Mouse (Mus musculus) brain, embryonic 18.5 days (tissue): ENCODE measurements around the gene Gm28551.
"Not testable (repeated sequence)": the region's sequence is repeated elsewhere in the genome, so short reads cannot be mapped to it uniquely, and the experiment has no call there.

Experiments used
- DNase-seq: peaks from one replicate; pipeline ENCODE4 v3.0.0-alpha.2; 2012; ENCODE audit warnings: low read depth, low spot score

The Gm28551 gene

GRCm38 (mm10) chr1:53352327-53353261 is at the start of gene Gm28551, which contains the start of the genes Asdurf and Asnsd1:
TSS of gene Gm28551 (minus strand) at chr1:53352667.
TSS of gene Asdurf (minus strand) at chr1:53352619.
TSS of gene Asnsd1 (minus strand) at chr1:53352752.
- peak; percentile 94 for DNase-seq

DNA sequence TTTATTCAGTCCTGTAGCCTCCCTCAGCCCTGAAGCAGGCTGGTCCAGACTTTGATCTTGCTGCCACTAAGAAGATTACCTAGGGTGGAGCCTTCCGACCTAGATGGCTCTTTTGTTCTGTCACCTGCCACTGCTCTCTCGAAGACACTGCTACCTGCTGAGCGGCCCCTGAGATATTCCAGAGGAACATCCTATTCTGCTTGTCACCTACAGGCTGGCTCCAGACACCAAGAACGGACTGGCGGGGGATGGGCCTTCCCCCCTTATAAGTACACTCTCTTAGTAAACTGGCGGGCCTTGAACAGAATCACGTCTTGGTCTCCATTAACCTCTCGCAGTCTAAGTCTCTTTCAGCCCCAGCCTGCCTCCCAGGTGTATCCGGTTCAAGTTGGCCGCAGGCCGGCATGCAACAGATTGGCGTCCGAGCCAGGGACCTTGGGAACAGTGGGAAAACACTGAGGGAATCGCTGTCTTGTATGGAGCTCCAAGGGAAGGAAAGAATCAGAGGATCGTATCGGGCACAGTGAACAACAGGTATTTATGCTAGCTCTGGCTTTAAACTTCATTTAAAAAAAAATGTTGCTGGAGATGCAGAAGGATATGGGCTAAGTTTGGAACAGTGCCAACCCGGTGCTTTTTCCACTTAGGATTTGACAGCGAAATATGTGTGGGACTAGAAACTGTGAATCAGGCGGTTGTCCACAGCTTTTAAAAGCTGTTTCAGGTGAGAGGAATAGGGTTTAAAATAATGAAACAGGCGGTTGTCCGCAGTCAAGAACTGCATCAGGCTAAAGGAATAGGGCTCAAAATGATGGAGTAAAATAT is 41.7 kb upstream of the Gm28551 start:
- not testable (repeated sequence) for DNase-seq

DNA sequence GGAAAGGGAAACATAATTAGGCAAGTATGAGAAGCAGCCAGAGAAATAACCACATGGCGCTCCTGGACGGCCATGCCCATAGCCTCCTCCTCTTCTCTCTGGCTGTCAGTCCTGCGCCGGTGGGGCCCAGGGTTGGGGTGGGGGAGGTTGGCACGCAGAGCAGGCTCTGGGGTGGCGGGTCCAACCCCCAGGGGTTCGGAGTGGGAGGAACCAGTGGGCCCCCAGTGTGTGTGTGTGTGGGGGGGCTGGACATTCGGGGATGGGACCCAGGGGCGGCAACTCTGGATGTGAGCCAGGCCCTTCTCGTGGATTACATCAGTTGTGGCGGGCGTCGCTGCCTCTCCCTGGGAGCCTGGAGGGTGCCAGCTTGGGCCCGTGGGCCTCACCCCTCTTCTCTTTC is 36.3 kb upstream of the Gm28551 start:
- DNase-seq: no peak

DNA sequence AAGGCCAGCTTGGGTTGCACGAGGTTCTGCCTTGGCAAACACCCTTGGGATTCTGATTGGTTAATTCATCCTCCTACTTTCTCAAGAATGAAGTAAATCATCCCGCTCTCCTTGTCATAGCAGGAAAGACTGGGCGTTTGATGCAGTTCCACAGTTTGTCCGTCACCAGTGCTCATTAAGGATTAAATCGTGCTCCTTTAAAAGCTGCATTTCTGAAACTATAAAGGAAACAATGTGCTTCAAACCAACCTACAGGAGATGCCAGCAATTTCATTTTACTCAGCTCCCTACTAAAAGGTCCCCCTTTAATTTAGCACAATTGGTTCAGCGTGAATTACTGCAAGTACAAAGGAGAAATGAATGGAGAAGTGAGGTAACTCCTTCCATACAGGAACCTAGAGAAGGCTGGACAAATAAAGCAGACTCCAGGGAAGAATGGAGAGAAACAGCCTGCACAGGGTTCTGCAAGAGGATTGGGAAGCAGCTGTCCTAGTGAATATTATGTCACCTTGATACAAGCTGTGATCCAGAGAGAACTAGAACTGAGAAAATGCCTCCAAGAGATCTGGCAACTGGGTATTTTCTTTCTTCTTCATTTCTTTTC is 31.7 kb upstream of the Gm28551 start:
- no peak for DNase-seq

GRCm38 (mm10) chr1:53377731-53378130 is 25.3 kb upstream of the Gm28551 start:
- no peak for DNase-seq

- DNase-seq: not testable (repeated sequence)
Measured at GRCm38 (mm10) chr1:53375965-53376364, 23.5 kb upstream of the Gm28551 start.

GRCm38 (mm10) chr1:53358988-53359387 is 6.5 kb upstream of the Gm28551 start:
- no peak for DNase-seq

- no peak for DNase-seq
Measured at GRCm38 (mm10) chr1:53341071-53341470, 11.4 kb downstream of the Gm28551 start.

DNA sequence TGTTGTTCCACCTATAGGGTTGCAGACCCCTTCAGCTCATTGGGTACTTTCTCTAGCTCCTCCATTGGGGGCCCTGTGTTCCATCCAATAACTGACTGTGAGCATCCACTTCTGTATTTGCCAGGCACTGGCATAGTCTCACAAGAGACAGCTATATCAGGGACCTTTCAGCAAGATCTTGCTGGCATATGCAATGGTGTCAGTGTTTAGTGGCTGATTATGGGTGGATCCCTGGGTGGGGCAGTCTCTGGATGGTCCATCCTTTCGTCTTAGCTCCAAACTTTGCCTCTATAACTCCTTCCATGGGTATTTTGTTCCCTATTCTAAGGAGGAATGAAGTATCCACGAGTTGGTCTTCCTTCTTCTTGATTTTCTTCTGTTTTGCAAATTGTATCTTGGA is 15.1 kb downstream of the Gm28551 start:
- not testable (repeated sequence) for DNase-seq

- DNase-seq: no peak
Measured at GRCm38 (mm10) chr1:53335465-53335864, 17.0 kb downstream of the Gm28551 start.

DNA sequence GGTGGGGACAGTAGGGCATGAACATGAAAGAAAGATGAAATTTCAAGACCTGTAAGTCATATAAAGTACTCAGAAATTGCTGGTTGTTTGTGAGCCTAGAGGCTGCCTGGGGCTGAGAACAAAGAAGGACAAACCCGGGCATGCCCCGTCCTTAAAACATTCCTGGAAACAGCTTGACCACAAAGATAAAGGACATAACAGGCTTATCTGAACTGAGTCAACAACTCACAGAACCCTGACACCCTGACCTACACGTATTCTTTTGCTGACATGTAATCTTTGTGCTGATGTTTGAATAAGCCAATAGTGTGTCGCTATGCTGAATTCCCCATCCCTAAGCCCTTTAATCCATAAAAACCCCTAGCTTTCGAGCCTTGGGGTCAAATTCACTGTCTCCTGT is 18.9 kb downstream of the Gm28551 start:
- not testable (repeated sequence) for DNase-seq

DNA sequence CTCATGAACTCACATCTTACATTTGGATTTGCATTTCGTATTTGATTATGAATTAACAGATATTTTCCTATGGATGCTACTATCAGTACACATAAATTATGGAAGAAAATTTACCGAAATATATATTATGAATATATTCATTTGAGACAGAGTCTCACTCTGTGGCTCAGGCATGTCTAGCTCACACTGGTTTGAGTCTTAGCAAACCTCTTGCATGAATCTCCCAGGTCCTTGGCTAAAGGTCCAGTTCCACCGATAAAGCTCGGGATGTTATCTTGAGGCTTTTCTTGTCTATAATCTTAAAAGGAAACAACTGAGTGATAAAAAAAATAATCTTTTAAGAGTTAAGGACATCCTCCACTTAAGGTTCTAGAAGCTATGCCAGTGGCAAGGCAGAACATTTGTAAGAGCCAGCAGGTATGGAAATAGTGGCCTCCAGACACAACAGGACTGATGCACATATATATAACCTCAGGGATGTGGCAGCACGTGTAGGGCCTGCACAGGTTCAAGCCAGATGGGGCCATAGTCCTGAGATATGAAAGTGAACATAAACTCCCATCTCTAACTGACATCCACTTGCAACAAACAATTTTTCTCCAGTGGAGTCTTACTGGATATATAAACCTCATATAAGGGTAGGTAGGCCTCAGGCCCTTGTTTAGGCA is 27.5 kb downstream of the Gm28551 start:
- no peak for DNase-seq

GRCm38 (mm10) chr1:53324277-53324676 is 28.2 kb downstream of the Gm28551 start:
- DNase-seq: no peak

- no peak for DNase-seq
Measured at GRCm38 (mm10) chr1:53323254-53323653, 29.2 kb downstream of the Gm28551 start.

DNA sequence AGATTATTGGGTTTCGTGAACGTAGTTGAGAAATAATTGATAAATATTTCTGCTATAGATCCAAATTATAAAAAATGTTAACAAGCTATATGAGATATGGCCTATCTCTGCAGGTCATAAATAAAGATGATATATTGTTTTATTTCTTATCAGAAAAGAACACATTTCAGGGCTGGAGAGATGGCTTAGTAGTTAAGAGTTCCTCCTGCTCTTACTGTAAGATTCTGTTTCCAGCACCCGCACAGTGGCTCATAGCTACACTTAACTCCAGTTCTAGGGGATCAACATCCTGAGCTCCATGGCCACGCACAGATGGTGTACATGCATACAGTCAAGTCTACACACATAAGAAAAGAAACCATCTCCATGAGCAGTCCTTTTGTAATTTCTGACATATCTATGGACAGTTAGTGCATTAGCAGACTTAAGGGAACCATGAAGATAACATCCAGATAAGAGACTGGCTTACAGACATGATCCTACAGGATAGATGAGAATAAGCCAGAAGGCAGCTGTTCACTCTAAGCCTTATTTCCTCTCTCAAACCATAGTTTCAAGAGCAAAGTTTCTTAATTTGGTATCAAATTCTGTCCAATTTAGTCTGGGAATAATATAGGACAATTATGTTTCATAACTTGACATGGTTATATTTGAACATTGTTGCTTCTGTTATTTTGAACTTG is 30.7 kb downstream of the Gm28551 start:
- DNase-seq: no peak

GRCm38 (mm10) chr1:53312989-53313967 is 39.2 kb downstream of the Gm28551 start, which contains the start of gene Osgepl1:
TSS of gene Osgepl1 (plus strand) at chr1:53313624.
- peak; percentile 64 for DNase-seq

DNA sequence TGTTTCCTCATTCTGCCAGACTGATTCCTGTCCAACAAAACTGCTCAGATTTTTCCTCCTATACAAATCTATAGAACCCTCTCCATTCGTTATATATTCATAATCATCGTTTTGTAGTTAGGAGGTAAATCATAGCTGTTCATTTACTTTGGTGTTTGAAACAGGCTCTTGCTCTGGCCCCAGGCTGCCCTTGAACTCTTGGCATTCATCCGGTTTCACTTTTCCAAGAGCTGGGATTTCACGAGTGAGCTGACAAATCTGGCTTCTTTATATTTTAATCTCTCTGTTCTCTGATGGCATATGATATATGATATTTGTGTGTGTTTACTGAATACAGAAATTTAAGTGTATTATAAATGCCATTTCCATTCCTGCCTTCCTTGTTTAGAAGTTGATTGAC is 52.0 kb downstream of the Gm28551 start:
- no peak for DNase-seq

DNA sequence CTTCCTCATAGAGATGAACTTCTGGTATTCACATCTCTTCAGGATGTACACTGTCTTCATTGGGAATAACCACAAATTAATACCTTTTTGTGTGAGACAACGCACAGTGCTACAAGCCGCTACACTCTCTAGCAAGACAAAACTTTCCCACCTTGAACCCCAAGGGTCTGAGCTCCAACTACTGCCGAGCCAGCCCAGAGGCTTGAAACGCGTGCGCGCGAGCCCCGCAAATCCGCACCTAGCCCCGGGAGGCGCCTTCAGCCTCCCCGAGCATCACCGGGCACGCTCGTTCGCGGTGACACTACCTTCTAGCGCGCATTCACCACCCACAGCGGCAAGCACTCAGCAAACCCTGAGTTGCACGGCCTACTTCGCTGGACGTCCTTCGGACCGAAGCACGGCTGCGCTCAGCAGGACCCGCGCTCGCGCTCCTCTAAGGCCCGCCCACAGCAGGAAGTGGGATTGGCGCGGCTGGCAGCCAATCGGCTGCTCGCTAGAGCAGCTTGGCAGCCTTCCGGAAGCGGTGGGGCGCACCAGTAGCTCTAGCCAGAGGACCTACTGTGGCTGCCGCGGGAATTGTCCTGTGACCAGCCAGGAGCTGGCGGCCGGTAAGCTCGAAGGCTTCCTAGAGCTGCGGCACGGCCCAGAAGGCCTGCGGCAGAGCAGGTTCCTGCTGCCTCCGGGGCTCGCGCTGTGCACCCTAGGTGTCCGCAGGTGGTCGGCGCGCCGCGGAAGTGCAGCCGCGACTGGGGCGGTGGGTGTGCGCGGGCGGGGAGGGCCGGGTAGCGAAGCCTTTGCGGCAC is 55.7 kb downstream of the Gm28551 start, which contains the start of the genes Pms1, Ormdl1 and Gm28778:
TSS of gene Pms1 (minus strand) at position 438 of the 803 bp plus-strand sequence.
TSS of gene Ormdl1 (plus strand) at position 515 of the 803 bp plus-strand sequence.
TSS of gene Gm28778 (plus strand) at position 531 of the 803 bp plus-strand sequence.
- peak; percentile 82 for DNase-seq
